Mouse (Mus musculus) forebrain, embryonic 15.5 days (tissue): ENCODE measurements around the gene Togaram2. TPM values are rescaled to one million over a fixed set of nuclear protein-coding genes. Genes with fewer than 3 reads are reported as not detected.

ENCODE experiments used
- ATAC-seq: fragments of 200-750 bp; cut with Nextera tagmentation; replicated peaks from 2 replicates; pipeline ENCODE4 v1.8.0; 2017; ENCODE audit warnings: mild to moderate bottlenecking, moderate TSS enrichment, moderate library complexity
- H3K27ac ChIP-seq: fragments of 300-500 bp; sonication (generic); replicated peaks from 2 replicates; pipeline ENCODE4 v1.5.1; 2015; ENCODE audit warnings: mild to moderate bottlenecking, inconsistent platforms
- H3K27me3 ChIP-seq: fragments of 300-500 bp; sonication (generic); 2 replicates; pipeline ENCODE4 v1.6.1; 2015; ENCODE audit warnings: inconsistent platforms
- H3K36me3 ChIP-seq: fragments of 300-500 bp; sonication (generic); 2 replicates; pipeline ENCODE4 v1.6.1; 2015; ENCODE audit warnings: mild to moderate bottlenecking, inconsistent platforms
- H3K4me1 ChIP-seq: fragments of 300-500 bp; sonication (generic); 2 replicates; pipeline ENCODE4 v1.6.1; 2015; ENCODE audit warnings: inconsistent platforms
- H3K4me2 ChIP-seq: fragments of 300-500 bp; sonication (generic); replicated peaks from 2 replicates; pipeline ENCODE4 v1.6.1; 2015; ENCODE audit warnings: mild to moderate bottlenecking, inconsistent platforms
- H3K4me3 ChIP-seq: fragments of 300-500 bp; sonication (generic); 2 replicates; pipeline ENCODE4 v1.5.1; 2015; ENCODE audit warnings: mild to moderate bottlenecking, inconsistent platforms
- H3K9ac ChIP-seq: fragments of 300-500 bp; sonication (generic); replicated peaks from 2 replicates; pipeline ENCODE4 v1.6.1; 2015; ENCODE audit warnings: mild to moderate bottlenecking, inconsistent platforms
- H3K9me3 ChIP-seq: fragments of 300-500 bp; sonication (generic); 2 replicates; pipeline ENCODE4 v1.6.1; 2016; ENCODE audit warnings: inconsistent platforms
- WGBS: fragments of 180-500 bp; shearing (Covaris S2); methylation state at CpG from one replicate; pipeline ENCODE4 v1.1.7; 2015; ENCODE audit warnings: mixed read lengths; 5-methylcytosine and 5-hydroxymethylcytosine counted together
- polyA plus RNA-seq: library from polyadenylated mRNA; unstranded; fragments of >200 nt; fragmentation: Nextera tagmentation; extraction: Ambion mirVana; gene quantifications from 2 replicates; pipeline ENCODE4 v1.2.1, GENCODE M21; 2015

Gene Togaram2
- polyA plus RNA-seq, 1 experiment from 2014 or later = 0.79 TPM

- ATAC-seq = no peak
- 32% methylated on average over 5 of the region's 5 CpGs for WGBS
Observed at GRCm38 (mm10) chr17:71684103-71684608, 11.1 kb downstream of the Togaram2 start.

GRCm38 (mm10) chr17:71687436-71687835 lies 14.4 kb downstream of the Togaram2 start:
- no peak overlapping the region for H3K4me3 ChIP-seq
- peaks cover 12% of the 10 kb centered on the region for H3K4me1 ChIP-seq
- no peaks in the 10 kb centered on the region for H3K36me3 ChIP-seq
- no peaks in the 10 kb centered on the region for H3K27me3 ChIP-seq
- H3K9me3 ChIP-seq = no peaks in the 10 kb centered on the region
- H3K4me2 ChIP-seq = no peak overlapping the region
- ATAC-seq = no peak
- H3K27ac ChIP-seq = no peak overlapping the region
- H3K9ac ChIP-seq = no peak overlapping the region
- WGBS = 71% methylated on average over 9 of the region's 9 CpGs

More at GRCm38 (mm10) chr17:71684103-71684608, 11.1 kb downstream of the Togaram2 start:
- no peaks in the 10 kb centered on the region for H3K36me3 ChIP-seq
- H3K4me1 ChIP-seq = peaks cover 4% of the 10 kb centered on the region; the same call in 1 of the 2 replicates
- H3K4me3 ChIP-seq = no peak overlapping the region
- no peak overlapping the region for H3K4me2 ChIP-seq
- H3K27ac ChIP-seq = no peak overlapping the region
- H3K9me3 ChIP-seq = no peaks in the 10 kb centered on the region
- H3K27me3 ChIP-seq = no peaks in the 10 kb centered on the region
- H3K9ac ChIP-seq = no peak overlapping the region

DNA sequence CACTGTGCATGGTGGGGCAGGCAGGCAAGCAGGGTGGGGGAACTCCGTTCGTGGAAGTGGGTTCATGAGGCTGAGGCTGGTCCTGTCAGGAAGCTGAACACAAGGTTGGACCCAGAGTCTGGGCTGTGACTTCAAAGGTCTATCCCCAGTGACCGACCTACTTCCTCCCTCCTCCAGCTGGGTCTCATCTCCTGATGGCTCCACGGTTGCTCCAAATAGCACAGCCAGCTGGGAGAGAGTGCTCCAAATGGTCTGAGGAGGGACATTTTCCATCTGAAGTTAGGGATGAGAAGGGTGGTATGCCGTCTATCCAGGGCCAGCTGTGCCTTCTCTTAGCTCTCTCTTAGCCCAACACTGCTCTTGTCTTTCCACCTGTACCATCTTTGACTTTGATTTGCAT lies 16.8 kb downstream of the Togaram2 start:
- 87% methylated on average over 5 of the region's 5 CpGs for WGBS
- H3K27me3 ChIP-seq = no peaks in the 10 kb centered on the region
- no peak overlapping the region for H3K4me2 ChIP-seq
- no peaks in the 10 kb centered on the region for H3K36me3 ChIP-seq
- no peaks in the 10 kb centered on the region for H3K9me3 ChIP-seq
- no peak for ATAC-seq
- no peak overlapping the region for H3K9ac ChIP-seq
- peaks cover 7% of the 10 kb centered on the region for H3K4me1 ChIP-seq
- H3K27ac ChIP-seq = no peak overlapping the region
- H3K4me3 ChIP-seq = no peak overlapping the region

DNA sequence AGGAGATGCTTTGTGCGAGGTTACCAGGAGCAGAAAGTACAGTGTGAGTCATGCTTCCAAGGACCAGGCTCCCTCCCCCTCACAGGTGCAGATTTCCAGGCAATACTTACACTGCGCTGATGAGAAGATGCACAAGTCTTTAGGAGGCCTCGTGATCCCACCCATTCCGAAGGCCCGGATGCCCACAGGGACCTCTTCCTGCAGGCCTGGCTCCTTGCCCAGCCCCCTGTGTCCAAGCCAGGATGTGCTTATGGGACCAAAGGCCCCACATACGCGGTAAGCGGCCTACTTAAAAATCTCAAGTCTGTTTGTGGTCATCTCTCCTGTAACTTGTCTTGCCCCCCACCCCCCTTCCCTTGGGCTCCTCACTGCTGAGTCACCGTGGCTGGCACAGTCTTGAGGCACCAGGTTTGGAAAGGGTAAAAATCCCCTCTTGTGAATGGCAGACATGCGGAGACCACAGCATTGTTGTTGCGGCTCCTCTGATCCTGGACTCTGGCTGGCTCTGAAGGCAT lies 18.4 kb downstream of the Togaram2 start:
- Histone ChIP-seq H3K27me3 (no peaks in the 10 kb centered on the region), H3K27ac (no peak overlapping the region), H3K4me3 (no peak overlapping the region), H3K4me1 (peaks cover 7% of the 10 kb centered on the region), H3K36me3 (no peaks in the 10 kb centered on the region), H3K9me3 (no peaks in the 10 kb centered on the region), H3K9ac (no peak overlapping the region), H3K4me2 (no peak overlapping the region)
- ATAC-seq = no peak
- WGBS = 57% methylated on average over 11 of the region's 11 CpGs

DNA sequence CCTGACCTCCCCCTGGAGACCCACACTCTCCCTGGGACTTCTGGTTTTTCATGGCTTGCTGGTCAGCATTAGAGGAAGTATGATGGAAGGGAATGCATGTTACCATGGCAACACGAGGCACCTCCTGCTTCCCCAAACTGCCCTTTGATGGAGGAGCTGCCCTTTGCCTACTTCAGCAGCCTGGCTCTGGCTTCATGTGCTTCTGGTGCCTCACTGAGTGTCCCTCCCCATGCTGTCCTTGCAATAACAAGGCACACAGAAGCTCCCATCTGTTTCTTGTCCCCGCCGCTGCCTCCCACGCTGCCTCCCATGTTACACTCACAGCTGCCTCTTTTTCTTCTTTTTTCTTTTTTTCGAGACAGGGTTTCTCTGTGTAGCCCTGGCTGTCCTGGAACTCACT lies 20.3 kb downstream of the Togaram2 start:
- Histone ChIP-seq H3K4me3 (no peak overlapping the region), H3K27ac (no peak overlapping the region), H3K4me1 (peaks cover 7% of the 10 kb centered on the region), H3K36me3 (no peaks in the 10 kb centered on the region), H3K27me3 (no peaks in the 10 kb centered on the region), H3K4me2 (no peak overlapping the region), H3K9me3 (no peaks in the 10 kb centered on the region), H3K9ac (no peak overlapping the region)
- ATAC-seq = no peak
- 54% methylated on average over 5 of the region's 5 CpGs for WGBS

DNA sequence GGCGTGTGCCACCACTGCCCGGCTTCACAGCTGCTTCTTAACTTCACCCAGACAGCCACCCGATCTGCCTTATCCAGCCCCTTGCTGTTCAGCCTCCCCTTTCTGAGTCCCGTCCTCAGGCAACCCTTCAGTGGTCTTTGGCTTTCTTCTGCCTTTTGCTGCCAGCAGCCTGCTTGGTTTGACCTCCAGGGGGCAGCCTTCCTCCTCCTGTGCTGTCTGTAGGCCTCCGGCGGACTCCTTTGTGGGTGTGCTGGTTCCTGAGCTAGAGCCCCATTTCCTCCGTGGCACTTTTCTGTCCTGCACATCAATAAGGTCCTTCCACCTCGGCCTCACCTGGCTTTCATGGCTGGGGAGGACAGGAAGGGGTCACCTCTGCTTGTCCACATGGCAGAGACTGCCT lies 20.7 kb downstream of the Togaram2 start:
- Histone ChIP-seq H3K4me1 (peaks cover 7% of the 10 kb centered on the region), H3K27ac (no peak overlapping the region), H3K27me3 (no peaks in the 10 kb centered on the region), H3K9me3 (no peaks in the 10 kb centered on the region), H3K4me3 (no peak overlapping the region), H3K36me3 (no peaks in the 10 kb centered on the region), H3K4me2 (no peak overlapping the region), H3K9ac (no peak overlapping the region)
- ATAC-seq = no peak
- WGBS = 54% methylated on average over 8 of the region's 8 CpGs

DNA sequence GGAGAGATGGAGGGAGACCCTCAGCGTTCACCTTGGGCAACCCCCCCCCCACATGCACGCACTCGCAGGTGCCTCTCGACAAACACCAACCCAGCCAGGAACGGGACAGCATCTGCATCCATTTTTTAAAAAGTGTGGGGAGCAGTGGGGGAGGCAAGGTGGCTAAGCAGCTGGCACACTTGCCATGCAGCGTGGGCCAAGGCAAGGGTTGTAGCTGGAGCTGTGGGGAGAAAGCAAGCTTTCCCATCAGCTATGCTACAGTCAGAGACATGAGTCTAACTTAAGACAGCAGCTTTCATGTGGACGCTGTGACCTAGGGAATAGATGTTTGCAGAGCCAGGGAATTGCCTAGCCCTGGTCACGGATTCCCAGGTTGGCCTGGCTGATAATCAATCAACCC lies 22.1 kb downstream of the Togaram2 start:
- H3K4me1 ChIP-seq = peaks cover 7% of the 10 kb centered on the region
- WGBS = 95% methylated on average over 8 of the region's 8 CpGs
- H3K36me3 ChIP-seq = no peaks in the 10 kb centered on the region
- no peak overlapping the region for H3K27ac ChIP-seq
- H3K4me2 ChIP-seq = no peak overlapping the region
- H3K4me3 ChIP-seq = no peak overlapping the region
- H3K9ac ChIP-seq = no peak overlapping the region
- no peaks in the 10 kb centered on the region for H3K9me3 ChIP-seq
- H3K27me3 ChIP-seq = no peaks in the 10 kb centered on the region
- ATAC-seq = no peak

GRCm38 (mm10) chr17:71695716-71696315 lies 22.8 kb downstream of the Togaram2 start:
- Histone ChIP-seq H3K27me3 (no peaks in the 10 kb centered on the region), H3K4me2 (no peak overlapping the region), H3K9me3 (no peaks in the 10 kb centered on the region), H3K27ac (no peak overlapping the region), H3K4me1 (peaks cover 7% of the 10 kb centered on the region), H3K9ac (no peak overlapping the region), H3K36me3 (no peaks in the 10 kb centered on the region), H3K4me3 (no peak overlapping the region)
- ATAC-seq = no peak
- 84% methylated on average over 15 of the region's 15 CpGs for WGBS

GRCm38 (mm10) chr17:71696396-71696795 lies 23.3 kb downstream of the Togaram2 start:
- Histone ChIP-seq H3K27me3 (no peaks in the 10 kb centered on the region), H3K4me1 (peaks cover 3% of the 10 kb centered on the region), H3K36me3 (no peaks in the 10 kb centered on the region), H3K4me3 (no peak overlapping the region), H3K27ac (no peak overlapping the region), H3K4me2 (no peak overlapping the region), H3K9ac (no peak overlapping the region), H3K9me3 (no peaks in the 10 kb centered on the region)
- 89% methylated on average over 5 of the region's 5 CpGs for WGBS
- ATAC-seq = no peak

DNA sequence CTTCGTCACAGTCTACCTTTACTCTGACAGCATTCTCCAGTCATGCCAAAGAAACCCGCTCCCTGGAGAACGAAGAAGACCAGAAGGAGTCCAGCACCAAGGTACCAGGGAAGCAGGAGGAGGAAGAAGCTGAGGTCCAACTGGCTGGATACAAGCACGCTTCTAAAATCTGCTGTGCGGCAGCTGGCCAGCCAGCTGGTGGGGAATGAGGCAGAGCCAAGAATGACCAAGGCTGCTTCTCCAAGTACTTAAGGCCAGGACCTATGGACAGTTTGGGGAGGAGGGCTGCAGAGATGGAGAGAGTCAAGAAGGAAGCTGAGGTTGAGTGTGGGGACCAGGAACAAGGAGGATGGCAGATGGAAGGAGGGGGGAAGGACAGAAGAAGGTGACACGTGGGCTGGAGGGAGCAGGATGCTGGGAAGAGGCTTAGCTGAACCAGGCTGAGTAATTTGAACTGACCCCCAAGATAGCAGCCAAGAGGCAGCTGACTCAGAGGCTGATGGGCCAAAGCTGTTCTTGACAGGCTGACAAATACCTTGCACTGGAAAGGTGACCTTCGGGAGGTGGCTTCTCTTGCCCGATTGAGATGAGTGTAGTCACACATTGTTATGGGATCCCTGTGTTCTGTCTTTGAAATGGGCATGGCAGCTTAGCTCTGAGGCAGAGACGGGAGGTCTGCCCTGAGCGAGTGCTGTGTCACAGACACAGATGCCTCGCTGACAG lies 25.0 kb downstream of the Togaram2 start:
- no peaks in the 10 kb centered on the region for H3K27me3 ChIP-seq
- no peaks in the 10 kb centered on the region for H3K36me3 ChIP-seq
- ATAC-seq = no peak
- H3K4me1 ChIP-seq = no peaks in the 10 kb centered on the region
- 87% methylated on average over 11 of the region's 11 CpGs for WGBS
- no peak overlapping the region for H3K9ac ChIP-seq
- H3K4me2 ChIP-seq = no peak overlapping the region
- H3K9me3 ChIP-seq = no peaks in the 10 kb centered on the region
- no peak overlapping the region for H3K27ac ChIP-seq
- no peak overlapping the region for H3K4me3 ChIP-seq

- Histone ChIP-seq H3K27ac (no peak overlapping the region), H3K4me1 (no peaks in the 10 kb centered on the region), H3K27me3 (no peaks in the 10 kb centered on the region), H3K9me3 (no peaks in the 10 kb centered on the region), H3K36me3 (no peaks in the 10 kb centered on the region), H3K4me3 (no peak overlapping the region), H3K4me2 (no peak overlapping the region), H3K9ac (no peak overlapping the region)
- 91% methylated on average over 11 of the region's 11 CpGs for WGBS
- no peak for ATAC-seq
Observed at GRCm38 (mm10) chr17:71698619-71698956, 25.5 kb downstream of the Togaram2 start.

GRCm38 (mm10) chr17:71705113-71705512 lies 32.1 kb downstream of the Togaram2 start:
- Histone ChIP-seq H3K4me2 (no peak overlapping the region), H3K36me3 (no peaks in the 10 kb centered on the region), H3K27me3 (no peaks in the 10 kb centered on the region), H3K4me3 (no peak overlapping the region), H3K9me3 (no peaks in the 10 kb centered on the region), H3K4me1 (no peaks in the 10 kb centered on the region), H3K27ac (no peak overlapping the region), H3K9ac (no peak overlapping the region)
- 80% methylated on average over 1 of the region's 1 CpGs for WGBS
- no peak for ATAC-seq
